Mouse (Mus musculus): ENCODE measurements around the gene Ttyh1. TPM values are rescaled to one million over a fixed set of nuclear protein-coding genes. Genes with fewer than 3 reads are reported as not detected.

Gene Ttyh1
- total and polyA plus RNA-seq, 2 experiments = 0.65 to 2.4 TPM

GRCm38 (mm10) chr7:4130686-4131452 is 11.7 kb downstream of the Ttyh1 start:
- TF ChIP-seq POLR2A (IDR thresholded peaks at IDR 0.05; ENCODE audit: extremely low read depth, insufficient read depth, low read length) (no peak), CTCF (IDR thresholded peaks at IDR 0.05; ENCODE audit: low read depth, low read length) (peak; percentile 98)
- Histone ChIP-seq H3K27ac (replicated peaks; ENCODE audit: insufficient read depth, low read depth, low read length) (no peak overlapping the region), H3K27me3 (ENCODE audit: control insufficient read depth, insufficient read depth, low read length) (no peaks in the 10 kb centered on the region), H3K4me3 (ENCODE audit: insufficient read depth, low read depth, low read length) (no peak overlapping the region), H3K9ac (ENCODE audit: low read depth, low read length) (no peak overlapping the region), H3K36me3 (ENCODE audit: control insufficient read depth, insufficient read depth, low read length) (no peaks in the 10 kb centered on the region), H3K79me2 (ENCODE audit: control insufficient read depth, insufficient read depth, low read length) (no peaks in the 10 kb centered on the region), H3K4me1 (ENCODE audit: control insufficient read depth, insufficient read depth, low read length) (peaks cover 4% of the 10 kb centered on the region)
- WGBS = 28% methylated on average over 13 of the region's 13 CpGs
- peak; percentile 54 for DNase-seq (ENCODE audit: extremely low read depth, low read depth, low spot score)

- Histone ChIP-seq H3K79me2 (ENCODE audit: control insufficient read depth, insufficient read depth, low read length) (no peaks in the 10 kb centered on the region), H3K36me3 (ENCODE audit: control insufficient read depth, insufficient read depth, low read length) (no peaks in the 10 kb centered on the region), H3K9ac (ENCODE audit: low read depth, low read length) (no peak overlapping the region), H3K4me3 (ENCODE audit: insufficient read depth, low read depth, low read length) (no peak overlapping the region), H3K27me3 (ENCODE audit: control insufficient read depth, insufficient read depth, low read length) (no peaks in the 10 kb centered on the region), H3K4me1 (ENCODE audit: control insufficient read depth, insufficient read depth, low read length) (peaks cover 4% of the 10 kb centered on the region), H3K27ac (replicated peaks; ENCODE audit: insufficient read depth, low read depth, low read length) (no peak overlapping the region)
- TF ChIP-seq POLR2A (IDR thresholded peaks at IDR 0.05; ENCODE audit: extremely low read depth, insufficient read depth, low read length) (no peak), CTCF (IDR thresholded peaks at IDR 0.05; ENCODE audit: low read depth, low read length) (no peak)
- WGBS = 87% methylated on average over 8 of the region's 8 CpGs
- DNase-seq (ENCODE audit: extremely low read depth, low read depth, low spot score) = no peak
These were observed 12.8 kb downstream of the Ttyh1 start for GRCm38 (mm10) chr7:4131964-4132363.

- Histone ChIP-seq H3K79me2 (ENCODE audit: control insufficient read depth, insufficient read depth, low read length) (peaks cover 3% of the 10 kb centered on the region; the same call in 1 of the 2 replicates), H3K27ac (replicated peaks; ENCODE audit: insufficient read depth, low read depth, low read length) (no peak overlapping the region), H3K4me3 (ENCODE audit: insufficient read depth, low read depth, low read length) (no peak overlapping the region), H3K36me3 (ENCODE audit: control insufficient read depth, insufficient read depth, low read length) (no peaks in the 10 kb centered on the region), H3K27me3 (ENCODE audit: control insufficient read depth, insufficient read depth, low read length) (no peaks in the 10 kb centered on the region), H3K9ac (ENCODE audit: low read depth, low read length) (no peak overlapping the region), H3K4me1 (ENCODE audit: control insufficient read depth, insufficient read depth, low read length) (peaks cover 4% of the 10 kb centered on the region)
- no peak for DNase-seq (ENCODE audit: extremely low read depth, low read depth, low spot score)
- TF ChIP-seq POLR2A (IDR thresholded peaks at IDR 0.05; ENCODE audit: extremely low read depth, insufficient read depth, low read length) (no peak), CTCF (IDR thresholded peaks at IDR 0.05; ENCODE audit: low read depth, low read length) (no peak)
- WGBS = 85% methylated on average over 3 of the region's 3 CpGs
These were observed 13.4 kb downstream of the Ttyh1 start for GRCm38 (mm10) chr7:4132581-4132980.

DNA sequence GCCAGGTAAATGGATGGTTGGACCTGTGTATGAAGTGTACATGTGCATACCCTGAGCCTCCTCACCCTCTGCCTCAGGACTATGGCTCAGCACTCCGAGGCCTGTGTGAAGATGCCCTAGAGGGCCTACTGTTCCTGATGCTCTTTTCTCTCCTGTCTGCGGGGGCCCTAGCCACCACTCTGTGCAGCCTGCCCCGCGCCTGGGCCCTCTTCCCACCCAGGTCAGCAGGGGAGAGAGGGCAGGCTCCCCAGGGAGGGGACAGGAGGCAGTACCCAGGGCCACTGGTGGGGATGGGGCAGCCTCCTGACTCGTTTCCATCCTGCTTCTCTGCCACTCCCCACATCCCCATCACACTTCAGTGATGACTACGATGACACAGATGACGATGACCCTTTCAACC is 13.8 kb downstream of the Ttyh1 start:
- no peak overlapping the region for H3K4me3 ChIP-seq (ENCODE audit: insufficient read depth, low read depth, low read length)
- H3K27me3 ChIP-seq (ENCODE audit: control insufficient read depth, insufficient read depth, low read length) = no peaks in the 10 kb centered on the region
- H3K79me2 ChIP-seq (ENCODE audit: control insufficient read depth, insufficient read depth, low read length) = peaks cover 8% of the 10 kb centered on the region; the same call in 1 of the 2 replicates
- H3K4me1 ChIP-seq (ENCODE audit: control insufficient read depth, insufficient read depth, low read length) = peaks cover 6% of the 10 kb centered on the region
- no peaks in the 10 kb centered on the region for H3K36me3 ChIP-seq (ENCODE audit: control insufficient read depth, insufficient read depth, low read length)
- H3K9ac ChIP-seq (ENCODE audit: low read depth, low read length) = no peak overlapping the region
- no peak overlapping the region for H3K27ac ChIP-seq (replicated peaks; ENCODE audit: insufficient read depth, low read depth, low read length)
- no peak for DNase-seq (ENCODE audit: extremely low read depth, low read depth, low spot score)
- TF ChIP-seq CTCF (IDR thresholded peaks at IDR 0.05; ENCODE audit: low read depth, low read length) = no peak
- no peak for TF ChIP-seq POLR2A (IDR thresholded peaks at IDR 0.05; ENCODE audit: extremely low read depth, insufficient read depth, low read length)
- 83% methylated on average over 7 of the region's 7 CpGs for WGBS

GRCm38 (mm10) chr7:4134911-4135310 is 15.7 kb downstream of the Ttyh1 start:
- TF ChIP-seq CTCF (IDR thresholded peaks at IDR 0.05; ENCODE audit: low read depth, low read length) (no peak), POLR2A (IDR thresholded peaks at IDR 0.05; ENCODE audit: extremely low read depth, insufficient read depth, low read length) (no peak)
- H3K4me1 ChIP-seq (ENCODE audit: control insufficient read depth, insufficient read depth, low read length) = peaks cover 9% of the 10 kb centered on the region

DNA sequence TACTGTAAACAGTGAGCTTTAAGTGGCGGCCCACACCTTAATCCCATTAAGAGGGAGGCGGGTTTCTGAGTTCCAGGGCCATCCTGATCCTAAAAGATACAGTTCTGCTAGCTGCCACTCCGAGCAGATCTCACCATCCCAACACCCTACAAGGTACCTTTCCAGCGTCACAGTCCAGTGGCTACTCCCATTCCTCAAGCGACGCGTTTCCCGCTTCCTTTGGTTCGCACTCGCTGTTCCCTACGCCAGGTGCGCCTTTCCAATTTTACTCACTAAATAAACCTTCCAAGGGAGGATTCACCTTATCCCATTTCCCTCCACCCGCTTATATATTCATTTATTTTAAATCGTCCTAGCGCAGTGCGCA is 17.2 kb downstream of the Ttyh1 start:
- under 1% methylated on average over 16 of the region's 16 CpGs for WGBS
- peak overlapping the region; percentile 71 for H3K9ac ChIP-seq (ENCODE audit: low read depth, low read length)

More at GRCm38 (mm10) chr7:4134911-4135310, 15.7 kb downstream of the Ttyh1 start:
- Histone ChIP-seq H3K36me3 (ENCODE audit: control insufficient read depth, insufficient read depth, low read length) (peaks cover 12% of the 10 kb centered on the region), H3K27me3 (ENCODE audit: control insufficient read depth, insufficient read depth, low read length) (no peaks in the 10 kb centered on the region), H3K9ac (ENCODE audit: low read depth, low read length) (no peak overlapping the region), H3K79me2 (ENCODE audit: control insufficient read depth, insufficient read depth, low read length) (peaks cover 15% of the 10 kb centered on the region; the same call in 1 of the 2 replicates), H3K27ac (replicated peaks; ENCODE audit: insufficient read depth, low read depth, low read length) (no peak overlapping the region), H3K4me3 (ENCODE audit: insufficient read depth, low read depth, low read length) (no peak overlapping the region)
- 83% methylated on average over 5 of the region's 5 CpGs for WGBS
- no peak for DNase-seq (ENCODE audit: extremely low read depth, low read depth, low spot score)

More for the DNA sequence above, 17.2 kb downstream of the Ttyh1 start:
- H3K4me1 ChIP-seq (ENCODE audit: control insufficient read depth, insufficient read depth, low read length) = peaks cover 9% of the 10 kb centered on the region
- no peak for DNase-seq (ENCODE audit: extremely low read depth, low read depth, low spot score)
- no peak for TF ChIP-seq CTCF (IDR thresholded peaks at IDR 0.05; ENCODE audit: low read depth, low read length)
- H3K27me3 ChIP-seq (ENCODE audit: control insufficient read depth, insufficient read depth, low read length) = no peaks in the 10 kb centered on the region
- peak overlapping the region; percentile 54 for H3K4me3 ChIP-seq (ENCODE audit: insufficient read depth, low read depth, low read length)
- peaks cover 15% of the 10 kb centered on the region; the same call in 1 of the 2 replicates for H3K79me2 ChIP-seq (ENCODE audit: control insufficient read depth, insufficient read depth, low read length)
- peak overlapping the region; percentile 48 for H3K27ac ChIP-seq (replicated peaks; ENCODE audit: insufficient read depth, low read depth, low read length)
- H3K36me3 ChIP-seq (ENCODE audit: control insufficient read depth, insufficient read depth, low read length) = peaks cover 23% of the 10 kb centered on the region

Measured in liver, adult 2 months (tissue).